Mouse (Mus musculus): Measurements from ENCODE around the gene Sertad2. TPM values are rescaled to one million over a fixed set of nuclear protein-coding genes. Genes with fewer than 3 reads are reported as not detected.

The Sertad2 gene
- polyA plus RNA-seq, 1 experiment from 2014 or later = 28.0 TPM

DNA sequence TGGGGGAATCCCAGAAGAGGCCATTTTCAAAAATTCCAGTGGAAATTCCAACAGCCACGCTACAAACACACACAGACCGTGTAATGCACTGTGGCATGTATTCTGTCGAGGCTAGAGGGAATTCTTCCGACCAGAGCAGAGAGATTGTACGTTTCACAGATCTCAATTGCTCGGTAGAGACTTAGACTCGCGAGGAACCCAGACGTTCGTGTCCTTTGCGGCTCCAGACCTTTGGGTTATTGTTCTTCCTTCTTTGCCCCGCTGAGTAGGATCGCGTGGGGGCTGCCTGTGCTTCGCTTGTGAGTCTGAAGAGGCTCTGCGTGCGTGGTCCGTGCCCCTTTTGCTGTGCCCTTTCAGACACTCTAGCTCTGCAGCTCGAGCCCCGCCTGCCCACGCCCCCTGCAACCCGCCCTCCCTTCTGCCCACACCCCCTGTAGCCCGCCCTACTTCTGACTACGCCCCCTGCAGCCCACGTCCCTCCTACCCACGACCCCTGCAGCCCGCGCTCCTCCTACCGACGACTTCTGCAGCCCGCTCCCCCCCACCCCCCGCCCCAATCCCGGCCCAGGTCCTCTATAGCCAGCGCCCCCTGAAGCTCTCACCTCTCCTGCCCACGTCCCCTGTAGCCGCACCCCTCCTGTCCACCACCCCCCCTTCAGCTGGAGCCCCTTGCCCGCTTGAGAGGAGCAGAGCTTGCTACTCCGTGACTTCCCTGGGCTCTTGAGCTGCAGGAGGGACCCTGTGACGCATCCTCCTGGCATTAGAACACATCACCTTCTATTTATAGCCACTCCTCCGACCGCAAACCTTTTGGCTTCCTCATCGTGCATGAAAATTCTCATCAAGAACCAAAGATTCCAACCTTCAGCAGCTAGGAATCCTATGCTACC lies 10.8 kb upstream of the Sertad2 start:
- H3K36me3 ChIP-seq = no peaks in the 10 kb centered on the region
- H3K27ac ChIP-seq (replicated peaks) = peak overlapping the region; percentile 72
- H3K4me2 ChIP-seq = peak overlapping the region; percentile 90
- under 1% methylated on average over 35 of the region's 42 CpGs for WGBS
- peak overlapping the region; percentile 56 for H3K4me3 ChIP-seq (replicated peaks)
- H3K27me3 ChIP-seq (replicated peaks) = no peaks in the 10 kb centered on the region
- H3K4me1 ChIP-seq = peaks cover 18% of the 10 kb centered on the region
- H3K9me3 ChIP-seq (replicated peaks) = no peaks in the 10 kb centered on the region
- peak overlapping the region; percentile 57 for H3K9ac ChIP-seq (replicated peaks)
- peak; percentile 92 for ATAC-seq (ENCODE audit: low FRiP score)

GRCm38 (mm10) chr11:20533231-20533630 lies 9.8 kb upstream of the Sertad2 start:
- Histone ChIP-seq H3K27me3 (replicated peaks) (no peaks in the 10 kb centered on the region), H3K4me2 (no peak overlapping the region), H3K4me3 (replicated peaks) (no peak overlapping the region), H3K27ac (replicated peaks) (no peak overlapping the region), H3K9ac (replicated peaks) (no peak overlapping the region), H3K36me3 (no peaks in the 10 kb centered on the region), H3K9me3 (replicated peaks) (no peaks in the 10 kb centered on the region), H3K4me1 (peaks cover 18% of the 10 kb centered on the region)
- 85% methylated on average over 4 of the region's 4 CpGs for WGBS
- no peak for ATAC-seq (ENCODE audit: low FRiP score)

GRCm38 (mm10) chr11:20537221-20537620 lies 5.8 kb upstream of the Sertad2 start:
- Histone ChIP-seq H3K27me3 (replicated peaks) (no peaks in the 10 kb centered on the region), H3K9ac (replicated peaks) (no peak overlapping the region), H3K4me3 (replicated peaks) (no peak overlapping the region), H3K9me3 (replicated peaks) (no peaks in the 10 kb centered on the region), H3K27ac (replicated peaks) (no peak overlapping the region), H3K36me3 (no peaks in the 10 kb centered on the region), H3K4me2 (no peak overlapping the region), H3K4me1 (peaks cover 9% of the 10 kb centered on the region; the same call in 1 of the 2 replicates)
- ATAC-seq (ENCODE audit: low FRiP score) = no peak
- WGBS = 86% methylated on average over 3 of the region's 3 CpGs

DNA sequence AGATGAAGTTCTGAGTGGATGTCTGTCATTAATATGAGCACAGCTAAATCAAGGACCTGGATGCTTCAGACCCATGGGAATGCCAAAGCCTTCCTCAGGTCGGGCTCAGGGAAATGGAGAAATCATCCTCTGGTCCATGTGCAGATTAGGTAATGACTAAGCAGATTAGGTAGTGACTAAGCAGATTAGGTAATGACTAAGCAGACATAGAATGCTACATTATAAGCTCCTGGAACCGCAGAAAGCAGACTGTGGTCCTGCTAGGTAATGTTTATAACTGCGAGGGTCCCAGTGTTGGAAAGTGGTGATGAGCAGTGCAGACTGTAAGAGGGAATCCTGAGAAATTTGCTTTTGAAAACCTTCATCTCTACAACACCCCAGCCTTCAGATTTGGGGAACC lies 4.6 kb upstream of the Sertad2 start:
- 90% methylated on average over 3 of the region's 3 CpGs for WGBS
- H3K27me3 ChIP-seq (replicated peaks) = no peaks in the 10 kb centered on the region
- H3K9ac ChIP-seq (replicated peaks) = no peak overlapping the region
- H3K4me3 ChIP-seq (replicated peaks) = no peak overlapping the region
- ATAC-seq (ENCODE audit: low FRiP score) = no peak
- no peak overlapping the region for H3K4me2 ChIP-seq
- H3K9me3 ChIP-seq (replicated peaks) = no peaks in the 10 kb centered on the region
- H3K36me3 ChIP-seq = no peaks in the 10 kb centered on the region
- peaks cover 5% of the 10 kb centered on the region; the same call in 1 of the 2 replicates for H3K4me1 ChIP-seq
- H3K27ac ChIP-seq (replicated peaks) = no peak overlapping the region

DNA sequence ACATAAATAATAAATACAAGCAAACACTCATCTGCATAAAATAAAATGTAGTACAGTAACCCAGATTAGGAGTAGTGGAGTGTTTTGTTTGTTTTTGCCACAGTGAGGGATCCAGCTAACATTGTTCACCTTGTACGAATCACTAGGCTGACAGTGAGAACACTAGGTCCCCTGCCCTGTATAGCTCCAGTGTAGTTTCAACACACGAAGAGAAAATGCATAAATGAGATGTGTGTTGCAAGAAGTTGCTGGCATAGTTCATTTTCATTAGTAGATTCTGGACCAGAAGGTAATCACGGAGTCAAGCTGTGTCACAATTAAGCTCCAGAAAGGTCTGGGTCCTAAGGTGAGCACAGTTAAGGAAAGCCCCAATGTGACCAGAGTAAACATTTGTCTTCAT lies 1.8 kb upstream of the Sertad2 start:
- Histone ChIP-seq H3K4me2 (no peak overlapping the region), H3K9ac (replicated peaks) (no peak overlapping the region), H3K27me3 (replicated peaks) (no peaks in the 10 kb centered on the region), H3K27ac (replicated peaks) (no peak overlapping the region), H3K4me3 (replicated peaks) (0 out of 2 replicates have a peak overlapping the region, but pooled peaks have one; percentile 89), H3K4me1 (peaks cover 21% of the 10 kb centered on the region), H3K36me3 (no peaks in the 10 kb centered on the region), H3K9me3 (replicated peaks) (no peaks in the 10 kb centered on the region)
- 73% methylated on average over 3 of the region's 3 CpGs for WGBS
- ATAC-seq (ENCODE audit: low FRiP score) = no peak

DNA sequence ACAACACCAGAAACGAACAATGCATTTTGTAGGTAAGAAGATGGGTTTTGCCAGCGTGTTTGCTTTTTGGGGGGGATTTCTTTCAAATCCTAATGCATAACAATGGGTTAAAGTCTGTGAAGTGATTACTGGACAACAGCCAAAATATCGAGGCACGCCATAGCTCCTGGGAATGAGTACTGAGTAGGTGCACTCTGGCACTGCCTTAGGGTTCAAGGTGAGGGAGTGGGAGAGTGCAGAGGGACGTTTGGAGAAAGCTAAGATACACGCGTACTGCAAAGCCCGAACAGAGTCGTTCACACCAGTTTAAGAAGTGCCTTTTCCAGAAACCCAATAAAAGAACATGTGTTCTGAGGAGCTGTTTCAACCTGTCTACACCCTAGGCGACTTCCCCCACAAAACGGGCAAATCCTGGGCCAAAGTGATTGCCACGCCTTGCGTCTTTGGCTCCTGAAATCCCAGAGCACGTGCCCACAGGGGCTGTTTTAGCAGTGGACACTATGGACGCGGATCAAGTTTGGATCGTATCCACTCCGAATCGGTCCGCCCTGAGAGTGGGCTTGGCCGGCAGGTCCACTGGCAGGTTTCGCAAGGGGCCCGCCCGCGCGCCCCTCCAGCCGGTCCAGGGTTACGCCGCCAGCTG lies 937 bp upstream of the Sertad2 start:
- peak; percentile 10 for ATAC-seq (ENCODE audit: low FRiP score)
- WGBS = under 1% methylated on average over 29 of the region's 29 CpGs
- peaks cover 21% of the 10 kb centered on the region for H3K4me1 ChIP-seq

DNA sequence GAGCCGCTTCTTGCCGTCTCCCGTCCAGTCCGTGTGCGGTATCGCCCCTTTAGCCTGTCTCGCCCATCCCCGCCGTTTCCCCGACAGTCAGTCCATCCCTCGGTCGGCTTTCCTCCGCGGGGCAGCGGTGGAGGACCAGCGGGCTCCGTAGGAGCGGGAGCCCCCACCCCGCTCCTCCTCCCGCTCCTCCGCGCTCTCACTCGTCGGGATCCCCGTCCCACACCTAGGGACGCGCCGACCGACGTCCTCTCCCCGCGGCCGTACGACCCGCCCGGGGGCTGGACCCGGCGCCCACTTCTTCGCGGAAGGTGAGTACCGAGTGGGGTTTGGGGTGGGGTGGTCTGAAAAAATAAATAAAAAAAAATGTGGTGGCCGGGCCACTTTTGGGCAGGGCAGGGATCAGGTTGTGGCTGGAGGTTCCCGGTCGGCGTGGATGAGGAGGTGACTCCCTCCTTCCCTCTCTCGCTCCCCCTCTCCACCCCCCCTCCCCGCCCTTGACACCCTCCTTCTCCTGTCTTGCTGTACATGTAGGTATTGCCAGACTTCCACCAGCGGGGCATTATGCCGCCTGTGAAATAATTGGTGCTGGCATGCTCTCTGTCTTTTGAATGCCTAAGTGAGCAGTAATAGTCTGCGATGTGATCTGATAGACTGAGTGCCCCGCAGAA lies 534 bp downstream of the Sertad2 start:
- peak overlapping the region; percentile 85 for H3K4me2 ChIP-seq
- H3K4me1 ChIP-seq = peaks cover 21% of the 10 kb centered on the region
- H3K27ac ChIP-seq (replicated peaks) = peak overlapping the region; percentile 97
- H3K27me3 ChIP-seq (replicated peaks) = no peaks in the 10 kb centered on the region
- no peaks in the 10 kb centered on the region for H3K9me3 ChIP-seq (replicated peaks)
- under 1% methylated on average over 50 of the region's 51 CpGs for WGBS
- peak overlapping the region; percentile 79 for H3K9ac ChIP-seq (replicated peaks)
- 0 out of 2 replicates have a peak, but pooled peaks have one; percentile 0 for ATAC-seq (ENCODE audit: low FRiP score)
- peak overlapping the region; percentile 89 for H3K4me3 ChIP-seq (replicated peaks)
- H3K36me3 ChIP-seq = no peaks in the 10 kb centered on the region

More for the DNA sequence above, 937 bp upstream of the Sertad2 start:
- Histone ChIP-seq H3K9ac (replicated peaks) (peak overlapping the region; percentile 52), H3K36me3 (no peaks in the 10 kb centered on the region), H3K27me3 (replicated peaks) (no peaks in the 10 kb centered on the region), H3K9me3 (replicated peaks) (no peaks in the 10 kb centered on the region), H3K4me2 (peak overlapping the region; percentile 85), H3K4me3 (replicated peaks) (peak overlapping the region; percentile 89), H3K27ac (replicated peaks) (peak overlapping the region; percentile 75)

DNA sequence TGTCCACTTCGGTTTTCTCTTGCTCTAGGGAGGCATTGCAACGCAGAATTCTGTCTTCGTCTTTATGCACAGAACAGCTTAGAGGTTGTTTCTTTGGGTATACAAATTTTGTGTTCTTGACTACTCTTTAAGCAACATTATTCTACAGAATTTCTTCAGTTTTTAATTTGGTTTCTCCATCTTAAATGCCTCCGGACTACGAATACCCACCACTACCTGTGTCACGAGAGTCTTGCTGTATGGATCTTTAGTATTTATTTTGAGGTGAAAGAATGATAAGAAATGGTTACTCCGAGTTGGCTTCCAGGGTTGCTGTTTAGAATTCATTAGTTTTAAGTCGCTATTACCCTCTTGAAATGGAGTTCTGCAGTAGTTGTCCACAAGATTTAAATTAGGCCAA lies 1.3 kb downstream of the Sertad2 start:
- peak overlapping the region; percentile 85 for H3K4me2 ChIP-seq
- H3K36me3 ChIP-seq = no peaks in the 10 kb centered on the region
- peak overlapping the region; percentile 89 for H3K4me3 ChIP-seq (replicated peaks)
- no peak overlapping the region for H3K9ac ChIP-seq (replicated peaks)
- ATAC-seq (ENCODE audit: low FRiP score) = no peak
- no peaks in the 10 kb centered on the region for H3K9me3 ChIP-seq (replicated peaks)
- WGBS = 44% methylated on average over 8 of the region's 8 CpGs
- H3K27me3 ChIP-seq (replicated peaks) = no peaks in the 10 kb centered on the region
- H3K27ac ChIP-seq (replicated peaks) = no peak overlapping the region
- H3K4me1 ChIP-seq = peaks cover 21% of the 10 kb centered on the region

- no peak for ATAC-seq (ENCODE audit: low FRiP score)
Observed at GRCm38 (mm10) chr11:20544801-20545515, 1.9 kb downstream of the Sertad2 start.

DNA sequence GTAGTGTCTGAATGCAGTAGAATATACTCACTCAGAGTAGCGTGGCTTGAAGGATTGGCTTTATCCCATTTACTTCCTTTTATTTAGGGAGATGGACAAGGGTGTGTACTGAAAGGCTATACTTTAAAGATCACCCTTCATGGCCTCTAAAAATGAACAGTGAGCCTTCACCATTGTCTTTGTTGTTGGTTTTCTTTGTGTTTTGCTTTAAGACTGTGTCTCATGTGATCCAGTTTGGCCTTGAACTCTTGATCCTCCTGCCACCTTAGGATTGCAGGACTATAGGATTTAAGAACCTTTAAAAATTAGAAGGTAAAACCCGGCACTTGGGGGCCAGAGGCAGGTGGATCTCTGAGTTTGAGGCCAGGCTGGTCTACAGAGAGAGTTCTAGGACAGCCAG lies 6.4 kb downstream of the Sertad2 start:
- Histone ChIP-seq H3K4me2 (no peak overlapping the region), H3K27ac (replicated peaks) (no peak overlapping the region), H3K9me3 (replicated peaks) (no peaks in the 10 kb centered on the region), H3K4me3 (replicated peaks) (no peak overlapping the region), H3K27me3 (replicated peaks) (no peaks in the 10 kb centered on the region), H3K9ac (replicated peaks) (no peak overlapping the region), H3K36me3 (no peaks in the 10 kb centered on the region), H3K4me1 (peaks cover 9% of the 10 kb centered on the region)
- ATAC-seq (ENCODE audit: low FRiP score) = no peak
- 72% methylated on average over 2 of the region's 2 CpGs for WGBS

More at GRCm38 (mm10) chr11:20544801-20545515, 1.9 kb downstream of the Sertad2 start:
- Histone ChIP-seq H3K9ac (replicated peaks) (no peak overlapping the region), H3K27ac (replicated peaks) (no peak overlapping the region), H3K4me2 (no peak overlapping the region), H3K36me3 (no peaks in the 10 kb centered on the region), H3K27me3 (replicated peaks) (no peaks in the 10 kb centered on the region), H3K4me3 (replicated peaks) (no peak overlapping the region), H3K4me1 (peaks cover 21% of the 10 kb centered on the region), H3K9me3 (replicated peaks) (no peaks in the 10 kb centered on the region)
- 60% methylated on average over 3 of the region's 3 CpGs for WGBS

DNA sequence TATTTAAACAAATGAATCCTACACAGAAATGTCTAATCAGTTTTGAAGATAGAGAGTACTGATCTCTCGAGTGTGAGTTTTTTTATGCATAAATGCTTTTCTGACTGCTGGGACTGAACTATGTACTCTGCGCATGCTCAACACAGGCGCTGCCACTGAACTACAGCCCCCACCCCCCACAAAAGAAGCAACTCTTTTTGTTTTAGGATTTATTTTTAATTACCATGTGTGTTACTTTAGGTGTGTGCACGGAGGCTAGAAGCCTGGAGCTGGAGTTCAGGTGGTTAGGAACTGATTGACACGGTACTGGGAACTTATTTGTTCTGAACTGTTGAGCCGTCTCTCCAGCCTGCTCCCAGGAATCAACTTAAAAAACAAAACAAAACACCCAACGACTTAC lies 7.1 kb downstream of the Sertad2 start:
- no peak overlapping the region for H3K4me2 ChIP-seq
- 77% methylated on average over 7 of the region's 7 CpGs for WGBS
- ATAC-seq (ENCODE audit: low FRiP score) = no peak

More for the DNA sequence above, 7.1 kb downstream of the Sertad2 start:
- Histone ChIP-seq H3K9me3 (replicated peaks) (no peaks in the 10 kb centered on the region), H3K27me3 (replicated peaks) (no peaks in the 10 kb centered on the region), H3K4me1 (peaks cover 4% of the 10 kb centered on the region; the same call in 1 of the 2 replicates), H3K9ac (replicated peaks) (no peak overlapping the region), H3K36me3 (no peaks in the 10 kb centered on the region), H3K27ac (replicated peaks) (no peak overlapping the region), H3K4me3 (replicated peaks) (no peak overlapping the region)

Data from neural tube, embryonic 15.5 days (tissue).